Mouse (Mus musculus): ENCODE data around the gene Zbtb42. TPM values are rescaled to one million over a fixed set of nuclear protein-coding genes. Genes with fewer than 3 reads are reported as not detected.

The Zbtb42 gene
- polyA plus RNA-seq (2014; fragmentation: Nextera tagmentation; extraction: Ambion mirVana): 4.4 and 6.7 TPM in 2 replicates

DNA sequence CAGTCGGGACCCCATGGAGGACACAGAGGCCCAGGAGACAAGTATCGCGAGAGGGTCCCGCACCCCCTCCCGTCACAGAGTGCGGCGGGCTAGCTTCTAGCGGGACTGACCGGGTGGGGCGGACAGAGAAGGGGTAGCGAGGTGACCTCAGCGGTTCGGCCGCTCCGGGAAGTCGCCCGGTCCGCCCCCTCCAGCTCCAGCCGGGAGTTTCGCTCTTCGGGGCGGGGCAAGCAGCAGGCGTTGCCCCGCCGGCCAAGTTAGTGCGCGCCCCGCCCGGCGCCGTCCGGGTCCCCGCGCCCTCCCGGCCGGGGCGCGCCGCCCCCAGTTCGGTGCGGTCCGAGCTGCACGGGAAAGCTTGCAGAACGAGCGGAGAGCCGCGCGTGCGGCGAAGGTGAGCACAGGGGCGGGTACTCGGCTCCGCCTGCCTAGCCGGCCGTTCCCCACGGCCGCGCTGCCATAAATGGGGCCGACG is at the start of gene Zbtb42:
TSS of gene Zbtb42 (plus strand) at position 274 of the 472 bp plus-strand sequence.
- WGBS: 0% methylated on average over 38 of the region's 60 CpGs
- H3K36me3 ChIP-seq (ENCODE audit: control insufficient read depth, insufficient read depth, low read length): no peaks in the 10 kb centered on the region
- peak within 1 kb of the TSS; percentile 39; the same call in 1 of the 2 replicates for H3K27ac ChIP-seq (ENCODE audit: low read depth, low read length)
- peak within 1 kb of the TSS; percentile 59 for H3K4me3 ChIP-seq (ENCODE audit: low read depth, low read length)
- peaks cover 22% of the 10 kb centered on the region for H3K27me3 ChIP-seq (ENCODE audit: control insufficient read depth, insufficient read depth, low read length)
- ATAC-seq (ENCODE audit: insufficient read depth, low FRiP score, low TSS enrichment): peak; percentile 57
- peak within 1 kb of the TSS; percentile 71 for H3K9ac ChIP-seq (ENCODE audit: low read length)
- H3K9me3 ChIP-seq (ENCODE audit: control insufficient read depth, low read length): no peaks in the 10 kb centered on the region
- H3K4me1 ChIP-seq (ENCODE audit: control insufficient read depth, insufficient read depth, low read length): peaks cover 9% of the 10 kb centered on the region; the same call in 1 of the 2 replicates
- peak; percentile 83 for DNase-seq (ENCODE audit: low spot score)
- peak within 1 kb of the TSS; percentile 82 for H3K4me2 ChIP-seq (ENCODE audit: low read depth)

DNA sequence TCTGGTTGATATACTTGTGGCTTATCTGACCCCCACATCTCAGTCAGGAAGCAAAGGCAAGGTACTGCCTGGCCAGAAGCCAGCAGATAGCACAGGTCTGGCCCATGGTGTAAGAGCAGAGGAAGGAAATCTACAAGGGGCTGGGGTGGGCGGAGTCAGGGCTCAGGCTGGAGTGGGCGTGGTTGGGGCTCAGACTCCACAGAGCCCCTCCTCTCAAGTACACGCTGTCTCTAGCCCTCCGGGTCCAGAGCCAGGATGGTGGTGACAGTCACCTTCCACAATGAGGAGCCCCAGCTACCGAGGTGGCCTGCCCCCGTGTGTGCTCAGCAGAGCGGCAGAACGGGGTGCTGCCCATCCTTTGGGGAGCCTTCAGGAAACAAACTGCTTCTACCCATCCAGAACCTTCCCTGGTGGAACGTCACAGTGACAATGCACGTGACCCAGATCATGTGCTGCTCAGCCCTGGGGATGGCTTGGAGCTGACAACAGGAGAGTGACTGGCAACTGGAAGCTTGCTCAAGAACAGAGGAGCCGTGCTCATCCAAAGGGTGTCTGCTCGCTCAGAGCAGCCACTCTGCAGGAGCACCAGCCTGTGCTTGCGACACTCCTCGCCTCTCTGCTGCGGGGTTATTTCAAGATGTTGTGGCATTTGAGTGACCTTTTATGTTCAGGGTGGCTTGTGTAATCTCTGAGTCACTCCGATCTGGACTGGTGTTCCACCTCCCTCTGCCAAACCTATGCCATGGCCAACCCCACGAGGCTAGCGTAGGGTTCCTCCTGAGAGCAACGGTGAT is 49.5 kb upstream of the Zbtb42 start:
- ATAC-seq (ENCODE audit: insufficient read depth, low FRiP score, low TSS enrichment): peak; percentile 58
- Histone ChIP-seq H3K27ac (ENCODE audit: low read depth, low read length) (no peak overlapping the region), H3K4me3 (ENCODE audit: low read depth, low read length) (no peak overlapping the region), H3K36me3 (ENCODE audit: control insufficient read depth, insufficient read depth, low read length) (no peaks in the 10 kb centered on the region), H3K4me1 (ENCODE audit: control insufficient read depth, insufficient read depth, low read length) (0 out of 2 replicates have a peak, but pooled peaks cover 3% of the 10 kb centered on the region), H3K4me2 (ENCODE audit: low read depth) (peak overlapping the region; percentile 26), H3K9me3 (ENCODE audit: control insufficient read depth, low read length) (no peaks in the 10 kb centered on the region), H3K9ac (ENCODE audit: low read length) (no peak overlapping the region), H3K27me3 (ENCODE audit: control insufficient read depth, insufficient read depth, low read length) (no peaks in the 10 kb centered on the region)
- WGBS: 41% methylated on average over 19 of the region's 19 CpGs
- peak; percentile 72 for DNase-seq (ENCODE audit: low spot score)

DNA sequence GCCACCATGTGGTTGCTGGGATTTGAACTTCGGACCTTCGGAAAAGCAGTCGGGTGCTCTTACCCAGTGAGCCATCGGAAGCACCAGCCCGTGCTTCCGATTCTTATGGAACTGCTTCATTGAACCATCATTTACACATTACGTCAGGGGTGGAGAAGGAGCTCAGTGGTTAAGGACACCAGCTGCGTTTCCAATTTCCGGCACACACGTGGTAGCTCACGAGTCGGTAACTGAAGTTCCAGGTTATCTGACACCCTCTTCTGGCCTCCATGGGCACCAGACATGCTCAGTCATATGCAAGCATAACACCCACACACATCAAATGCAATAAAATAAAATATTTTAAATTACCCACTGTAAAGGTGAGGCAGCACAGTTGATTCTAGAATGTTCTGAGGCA is 48.6 kb upstream of the Zbtb42 start:
- Histone ChIP-seq H3K4me1 (ENCODE audit: control insufficient read depth, insufficient read depth, low read length) (0 out of 2 replicates have a peak, but pooled peaks cover 3% of the 10 kb centered on the region), H3K9ac (ENCODE audit: low read length) (no peak overlapping the region), H3K4me2 (ENCODE audit: low read depth) (no peak overlapping the region), H3K4me3 (ENCODE audit: low read depth, low read length) (no peak overlapping the region), H3K36me3 (ENCODE audit: control insufficient read depth, insufficient read depth, low read length) (no peaks in the 10 kb centered on the region), H3K9me3 (ENCODE audit: control insufficient read depth, low read length) (no peaks in the 10 kb centered on the region), H3K27me3 (ENCODE audit: control insufficient read depth, insufficient read depth, low read length) (no peaks in the 10 kb centered on the region), H3K27ac (ENCODE audit: low read depth, low read length) (no peak overlapping the region)
- WGBS: 89% methylated on average over 12 of the region's 12 CpGs
- no peak for DNase-seq (ENCODE audit: low spot score)
- ATAC-seq (ENCODE audit: insufficient read depth, low FRiP score, low TSS enrichment): no peak

DNA sequence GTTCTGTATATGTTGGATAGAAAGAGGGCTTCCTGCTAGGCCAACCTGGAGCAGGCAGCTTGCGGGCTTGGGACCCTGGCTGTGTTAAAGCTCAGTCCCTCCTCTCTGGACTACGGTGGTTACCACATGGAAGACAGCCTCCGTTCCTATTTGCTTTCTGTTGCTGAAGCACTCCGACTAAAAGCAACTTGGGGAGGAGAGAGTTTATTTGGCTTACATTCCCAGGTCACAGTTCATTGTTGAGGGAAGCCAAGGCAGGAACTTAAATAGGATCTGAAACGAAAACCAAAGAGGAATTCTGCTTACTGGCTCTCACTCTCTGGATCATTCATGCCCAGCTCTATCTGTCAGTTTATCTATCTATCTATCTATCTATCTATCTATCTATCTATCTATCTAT is 47.8 kb upstream of the Zbtb42 start:
- H3K9ac ChIP-seq (ENCODE audit: low read length): no peak overlapping the region
- H3K36me3 ChIP-seq (ENCODE audit: control insufficient read depth, insufficient read depth, low read length): no peaks in the 10 kb centered on the region
- no peak overlapping the region for H3K4me2 ChIP-seq (ENCODE audit: low read depth)
- no peaks in the 10 kb centered on the region for H3K27me3 ChIP-seq (ENCODE audit: control insufficient read depth, insufficient read depth, low read length)
- WGBS: 89% methylated on average over 5 of the region's 5 CpGs
- no peak overlapping the region for H3K4me3 ChIP-seq (ENCODE audit: low read depth, low read length)
- H3K4me1 ChIP-seq (ENCODE audit: control insufficient read depth, insufficient read depth, low read length): 0 out of 2 replicates have a peak, but pooled peaks cover 3% of the 10 kb centered on the region
- no peaks in the 10 kb centered on the region for H3K9me3 ChIP-seq (ENCODE audit: control insufficient read depth, low read length)
- no peak overlapping the region for H3K27ac ChIP-seq (ENCODE audit: low read depth, low read length)
- ATAC-seq (ENCODE audit: insufficient read depth, low FRiP score, low TSS enrichment) (no peak), DNase-seq (ENCODE audit: low spot score) (no peak)

DNA sequence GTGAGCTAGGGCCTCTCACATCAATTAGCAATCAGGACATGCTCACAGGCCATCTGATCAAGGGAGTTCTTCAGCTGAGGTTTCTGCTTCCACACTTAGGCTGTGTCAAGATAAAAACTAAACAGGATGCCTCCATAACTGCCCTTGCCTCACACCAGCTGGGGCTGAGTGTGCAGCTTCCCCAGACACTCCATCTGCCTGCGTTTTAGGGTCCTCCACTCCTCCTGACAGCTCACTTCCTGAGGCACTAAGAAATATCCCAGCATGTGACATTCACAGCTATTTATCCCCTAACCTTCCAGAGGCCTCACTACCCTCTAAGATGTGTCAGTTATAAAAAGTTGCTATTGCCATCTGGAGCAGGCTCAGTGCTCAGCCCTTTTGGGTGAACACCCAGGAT is 47.2 kb upstream of the Zbtb42 start:
- no peak for ATAC-seq (ENCODE audit: insufficient read depth, low FRiP score, low TSS enrichment)
- WGBS: 48% methylated on average over 1 of the region's 1 CpGs
- H3K9me3 ChIP-seq (ENCODE audit: control insufficient read depth, low read length): no peaks in the 10 kb centered on the region

DNA sequence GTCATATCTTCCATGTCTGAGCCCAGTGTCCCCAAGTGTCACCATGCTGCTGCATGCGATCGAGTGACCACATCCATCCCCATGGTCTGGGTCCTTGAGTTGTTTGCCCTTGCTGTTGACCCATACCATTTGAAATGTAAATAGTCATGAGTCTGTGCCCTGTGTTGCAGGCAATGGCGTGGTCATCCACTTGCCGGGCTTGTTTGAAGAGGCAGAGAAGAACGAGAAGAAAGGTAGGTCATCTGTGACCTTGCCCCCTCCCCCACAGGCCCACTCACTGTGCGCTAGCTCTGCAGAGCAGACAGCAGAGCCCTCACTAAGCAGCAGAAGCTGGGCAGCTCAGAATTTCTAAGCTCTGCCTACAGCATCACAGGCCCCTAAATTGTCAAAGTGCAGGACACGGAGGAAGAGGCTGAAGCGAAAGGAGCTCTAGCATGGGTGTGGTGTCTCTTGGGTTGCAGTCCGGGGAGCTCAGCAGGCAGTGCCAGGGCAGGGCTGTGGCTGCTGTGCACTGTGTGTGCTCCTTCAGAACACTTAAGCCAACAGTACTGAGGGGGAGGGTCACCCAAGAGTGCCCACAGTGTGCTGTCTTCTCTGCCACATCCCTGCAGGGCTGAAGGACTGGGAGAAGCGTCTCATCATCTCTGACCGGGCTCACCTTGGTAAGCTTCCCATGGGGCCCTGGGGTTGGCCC is 46.4 kb upstream of the Zbtb42 start:
- no peak overlapping the region for H3K27ac ChIP-seq (ENCODE audit: low read depth, low read length)
- H3K27me3 ChIP-seq (ENCODE audit: control insufficient read depth, insufficient read depth, low read length): no peaks in the 10 kb centered on the region
- no peak for ATAC-seq (ENCODE audit: insufficient read depth, low FRiP score, low TSS enrichment)
- 75% methylated on average over 11 of the region's 11 CpGs for WGBS
- no peak for DNase-seq (ENCODE audit: low spot score)
- 0 out of 2 replicates have a peak, but pooled peaks cover 3% of the 10 kb centered on the region for H3K4me1 ChIP-seq (ENCODE audit: control insufficient read depth, insufficient read depth, low read length)
- H3K4me3 ChIP-seq (ENCODE audit: low read depth, low read length): no peak overlapping the region
- no peaks in the 10 kb centered on the region for H3K9me3 ChIP-seq (ENCODE audit: control insufficient read depth, low read length)
- no peaks in the 10 kb centered on the region for H3K36me3 ChIP-seq (ENCODE audit: control insufficient read depth, insufficient read depth, low read length)
- no peak overlapping the region for H3K4me2 ChIP-seq (ENCODE audit: low read depth)
- H3K9ac ChIP-seq (ENCODE audit: low read length): no peak overlapping the region

More for the DNA sequence above, 47.2 kb upstream of the Zbtb42 start:
- H3K27ac ChIP-seq (ENCODE audit: low read depth, low read length): no peak overlapping the region
- H3K9ac ChIP-seq (ENCODE audit: low read length): no peak overlapping the region
- DNase-seq (ENCODE audit: low spot score): no peak
- no peak overlapping the region for H3K4me2 ChIP-seq (ENCODE audit: low read depth)
- no peaks in the 10 kb centered on the region for H3K36me3 ChIP-seq (ENCODE audit: control insufficient read depth, insufficient read depth, low read length)
- H3K27me3 ChIP-seq (ENCODE audit: control insufficient read depth, insufficient read depth, low read length): no peaks in the 10 kb centered on the region
- no peak overlapping the region for H3K4me3 ChIP-seq (ENCODE audit: low read depth, low read length)
- 0 out of 2 replicates have a peak, but pooled peaks cover 3% of the 10 kb centered on the region for H3K4me1 ChIP-seq (ENCODE audit: control insufficient read depth, insufficient read depth, low read length)

DNA sequence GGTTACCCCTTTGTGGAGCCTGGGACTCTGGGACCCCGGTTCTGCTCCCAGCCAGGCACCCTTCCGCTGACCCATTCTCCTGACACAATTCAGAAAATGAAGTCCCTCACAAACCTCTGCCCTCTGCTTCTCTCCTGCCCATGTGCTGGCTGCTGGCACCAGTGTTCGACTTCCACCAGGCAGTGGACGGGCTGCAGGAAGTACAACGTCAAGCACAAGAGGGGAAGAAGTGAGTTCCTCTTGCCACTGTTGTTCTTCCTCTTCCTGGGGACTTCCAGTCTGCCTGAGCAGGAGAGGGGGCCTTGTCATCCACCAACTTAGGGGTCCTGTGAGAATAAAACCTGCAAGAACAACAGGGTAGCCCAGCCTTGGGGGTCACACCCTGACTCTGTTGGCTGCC is 45.7 kb upstream of the Zbtb42 start:
- no peak for ATAC-seq (ENCODE audit: insufficient read depth, low FRiP score, low TSS enrichment)
- 92% methylated on average over 5 of the region's 5 CpGs for WGBS
- no peak overlapping the region for H3K27ac ChIP-seq (ENCODE audit: low read depth, low read length)

DNA sequence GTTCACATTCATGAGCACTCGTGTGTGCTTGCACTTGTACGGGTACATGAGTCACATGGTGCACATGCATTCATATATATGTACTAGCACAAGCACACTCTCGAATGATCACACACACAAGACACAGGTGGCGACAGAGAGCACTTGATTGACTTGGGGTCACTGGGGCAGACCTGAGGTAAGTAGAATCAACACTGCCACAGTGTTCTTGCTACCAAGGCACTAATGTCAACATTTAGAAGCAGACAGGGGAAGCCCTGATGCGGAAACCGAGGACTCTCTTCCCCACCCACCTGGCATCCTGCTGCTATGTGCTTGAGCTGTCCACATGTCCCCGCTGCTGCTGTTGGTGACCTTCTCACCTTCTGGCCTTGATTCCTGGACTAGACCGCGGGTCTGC is 44.9 kb upstream of the Zbtb42 start:
- Histone ChIP-seq H3K27ac (ENCODE audit: low read depth, low read length) (no peak overlapping the region), H3K9me3 (ENCODE audit: control insufficient read depth, low read length) (no peaks in the 10 kb centered on the region), H3K4me2 (ENCODE audit: low read depth) (no peak overlapping the region), H3K9ac (ENCODE audit: low read length) (no peak overlapping the region), H3K4me3 (ENCODE audit: low read depth, low read length) (no peak overlapping the region), H3K27me3 (ENCODE audit: control insufficient read depth, insufficient read depth, low read length) (no peaks in the 10 kb centered on the region), H3K36me3 (ENCODE audit: control insufficient read depth, insufficient read depth, low read length) (no peaks in the 10 kb centered on the region), H3K4me1 (ENCODE audit: control insufficient read depth, insufficient read depth, low read length) (0 out of 2 replicates have a peak, but pooled peaks cover 3% of the 10 kb centered on the region)
- ATAC-seq (ENCODE audit: insufficient read depth, low FRiP score, low TSS enrichment) (no peak), DNase-seq (ENCODE audit: low spot score) (no peak)
- 66% methylated on average over 9 of the region's 9 CpGs for WGBS

More for the DNA sequence above, 45.7 kb upstream of the Zbtb42 start:
- Histone ChIP-seq H3K4me2 (ENCODE audit: low read depth) (no peak overlapping the region), H3K4me1 (ENCODE audit: control insufficient read depth, insufficient read depth, low read length) (0 out of 2 replicates have a peak, but pooled peaks cover 3% of the 10 kb centered on the region), H3K9me3 (ENCODE audit: control insufficient read depth, low read length) (no peaks in the 10 kb centered on the region), H3K27me3 (ENCODE audit: control insufficient read depth, insufficient read depth, low read length) (no peaks in the 10 kb centered on the region), H3K9ac (ENCODE audit: low read length) (no peak overlapping the region), H3K4me3 (ENCODE audit: low read depth, low read length) (no peak overlapping the region), H3K36me3 (ENCODE audit: control insufficient read depth, insufficient read depth, low read length) (no peaks in the 10 kb centered on the region)
- no peak for DNase-seq (ENCODE audit: low spot score)

All from neural tube, embryonic 11.5 days (tissue).